Mouse (Mus musculus) brain, embryonic 14.5 days (tissue): ENCODE results near the gene Zmiz1.

ENCODE experiments used
- CTCF ChIP-seq: fragments of 200-500 bp; IDR thresholded peaks from 2 replicates; pipeline ENCODE4 v1.5.1; 2012; ENCODE audit warnings: inconsistent platforms, mild to moderate bottlenecking, moderate library complexity, borderline replicate concordance; ENCODE audit not compliant: insufficient read depth, insufficient read length; ENCODE audit errors: extremely low read depth
- POLR2A ChIP-seq: fragments of 200-500 bp; IDR thresholded peaks from 2 replicates; pipeline ENCODE4 v1.6.1; 2012; ENCODE audit warnings: mild to moderate bottlenecking, inconsistent platforms, borderline replicate concordance; ENCODE audit not compliant: poor library complexity, insufficient read depth, insufficient read length, severe bottlenecking; ENCODE audit errors: extremely low read depth

GRCm38 (mm10) chr14:25487470-25487955, 28.5 kb downstream of the Zmiz1 start:
- TF ChIP-seq CTCF (no peak), POLR2A (no peak)
